Mouse (Mus musculus) small intestine, adult 2 months (tissue): ENCODE data around the gene Mrtfa.

Experiments used
- CTCF ChIP-seq: fragments of 200-500 bp; IDR thresholded peaks from 2 replicates; pipeline ENCODE4 v1.5.1; 2012; ENCODE audit warnings: low read depth, mild to moderate bottlenecking, control low read depth, inconsistent platforms, low read length, moderate library complexity, mixed read lengths; ENCODE audit not compliant: insufficient replicate concordance, insufficient read length; ENCODE audit errors: extremely low read depth
- POLR2A ChIP-seq: fragments of 200-500 bp; IDR thresholded peaks from 2 replicates; pipeline ENCODE4 v1.6.1; 2012; ENCODE audit warnings: low read depth, mild to moderate bottlenecking, control low read depth, inconsistent platforms, low read length, moderate library complexity

GRCm38 (mm10) chr15:80974311-80974710, 216.2 kb downstream of the Mrtfa start:
- TF ChIP-seq CTCF, result no peak
- no peak for TF ChIP-seq POLR2A
